Mouse (Mus musculus) embryonic facial prominence, embryonic 10.5 days (tissue): Measurements from ENCODE around the gene Zfp784. TPM values are rescaled to one million over a fixed set of nuclear protein-coding genes. Genes with fewer than 3 reads are reported as not detected.
A peak's percentile ranks its signal among the peaks of the same experiment; 100 is the strongest.
"Not testable (repeated sequence)": the region's sequence is repeated elsewhere in the genome, so short reads cannot be mapped to it uniquely, and the experiment has no call there.

Experiments
- DNase-seq: peaks from one replicate; pipeline ENCODE4 v3.0.0-alpha.2; 2017; ENCODE audit warnings: low spot score
- H3K27ac ChIP-seq: fragments of 300-500 bp; sonication (generic); replicated peaks from 2 replicates; pipeline ENCODE4 v1.5.1; 2016; ENCODE audit warnings: mild to moderate bottlenecking
- H3K27me3 ChIP-seq: fragments of 300-500 bp; sonication (generic); replicated peaks from 2 replicates; pipeline ENCODE4 v1.6.1; 2016; ENCODE audit warnings: low read depth, mild to moderate bottlenecking; ENCODE audit not compliant: poor library complexity, severe bottlenecking
- H3K36me3 ChIP-seq: fragments of 300-500 bp; sonication (generic); replicated peaks from 2 replicates; pipeline ENCODE4 v1.6.1; 2016; ENCODE audit warnings: mild to moderate bottlenecking, moderate library complexity
- H3K4me1 ChIP-seq: fragments of 300-500 bp; sonication (generic); 2 replicates; pipeline ENCODE4 v1.6.1; 2016
- H3K4me3 ChIP-seq: fragments of 300-500 bp; sonication (generic); 2 replicates; pipeline ENCODE4 v1.5.1; 2016; ENCODE audit warnings: mild to moderate bottlenecking, moderate library complexity
- H3K9me3 ChIP-seq: fragments of 300-500 bp; sonication (generic); 2 replicates; pipeline ENCODE4 v1.6.1; 2016; ENCODE audit warnings: mild to moderate bottlenecking
- WGBS: fragments of 180-500 bp; shearing (Covaris S2); methylation state at CpG from one replicate; pipeline ENCODE4 v1.1.7; 2016; 5-methylcytosine and 5-hydroxymethylcytosine counted together
- polyA plus RNA-seq: library from polyadenylated mRNA; unstranded; fragments of >200 nt; fragmentation: Nextera tagmentation; extraction: Ambion mirVana; gene quantifications from 2 replicates; pipeline ENCODE4 v1.2.1, GENCODE M21; 2016

The Zfp784 gene
- polyA plus RNA-seq, 1 experiment from 2014 or later = 2.7 TPM

GRCm38 (mm10) chr7:5033818-5034217 lies 4.4 kb downstream of the Zfp784 start, which contains the start of gene 4632433K11Rik:
4632433K11Rik (plus strand) TSS chr7:5034118.
- peaks cover 77% of the 10 kb centered on the region for H3K36me3 ChIP-seq
- H3K4me1 ChIP-seq = no peaks in the 10 kb centered on the region
- no peak for DNase-seq
- H3K27ac ChIP-seq = no peak within 1 kb of the TSS
- H3K9me3 ChIP-seq = peaks cover 57% of the 10 kb centered on the region
- 85% methylated on average over 3 of the region's 3 CpGs for WGBS
- no peak within 1 kb of the TSS for H3K4me3 ChIP-seq
- H3K27me3 ChIP-seq = no peaks in the 10 kb centered on the region; the same call in 1 of the 2 replicates

- Histone ChIP-seq H3K27me3 (no peaks in the 10 kb centered on the region; the same call in 1 of the 2 replicates), H3K4me1 (no peaks in the 10 kb centered on the region), H3K27ac (no peak overlapping the region), H3K9me3 (peaks cover 61% of the 10 kb centered on the region), H3K4me3 (peak overlapping the region; percentile 27; the same call in 1 of the 2 replicates), H3K36me3 (peaks cover 100% of the 10 kb centered on the region)
- 76% methylated on average over 46 of the region's 46 CpGs for WGBS
- no peak for DNase-seq
Observed at GRCm38 (mm10) chr7:5031496-5031895, 6.8 kb downstream of the Zfp784 start.

- WGBS = 83% methylated on average over 63 of the region's 63 CpGs
Observed at GRCm38 (mm10) chr7:5030554-5031275, 7.5 kb downstream of the Zfp784 start.

GRCm38 (mm10) chr7:5029946-5030345 lies 8.3 kb downstream of the Zfp784 start:
- Histone ChIP-seq H3K36me3 (peaks cover 100% of the 10 kb centered on the region), H3K9me3 (peaks cover 55% of the 10 kb centered on the region), H3K27me3 (no peaks in the 10 kb centered on the region; the same call in 1 of the 2 replicates), H3K27ac (no peak overlapping the region), H3K4me3 (peak overlapping the region; percentile 27), H3K4me1 (no peaks in the 10 kb centered on the region)
- 93% methylated on average over 21 of the region's 21 CpGs for WGBS
- no peak for DNase-seq

More at GRCm38 (mm10) chr7:5030554-5031275, 7.5 kb downstream of the Zfp784 start:
- Histone ChIP-seq H3K4me3 (peak overlapping the region; percentile 27), H3K9me3 (peaks cover 58% of the 10 kb centered on the region), H3K4me1 (no peaks in the 10 kb centered on the region), H3K27me3 (no peaks in the 10 kb centered on the region; the same call in 1 of the 2 replicates), H3K27ac (no peak overlapping the region), H3K36me3 (peaks cover 100% of the 10 kb centered on the region)
- no peak for DNase-seq

- Histone ChIP-seq H3K9me3 (peaks cover 53% of the 10 kb centered on the region), H3K4me1 (no peaks in the 10 kb centered on the region), H3K27ac (no peak overlapping the region), H3K27me3 (no peaks in the 10 kb centered on the region; the same call in 1 of the 2 replicates), H3K4me3 (peak overlapping the region; percentile 27), H3K36me3 (peaks cover 100% of the 10 kb centered on the region)
- WGBS = 95% methylated on average over 22 of the region's 22 CpGs
- DNase-seq = no peak
Observed at GRCm38 (mm10) chr7:5029543-5029942, 8.7 kb downstream of the Zfp784 start.

- DNase-seq = no peak
- peaks cover 24% of the 10 kb centered on the region for H3K4me1 ChIP-seq
- peak overlapping the region; percentile 98 for H3K27ac ChIP-seq
- peak overlapping the region; percentile 93 for H3K4me3 ChIP-seq
- peaks cover 62% of the 10 kb centered on the region for H3K36me3 ChIP-seq
- H3K9me3 ChIP-seq = peaks cover 8% of the 10 kb centered on the region; the same call in 1 of the 2 replicates
- 52% methylated on average over 5 of the region's 5 CpGs for WGBS
- H3K27me3 ChIP-seq = no peaks in the 10 kb centered on the region
Observed at GRCm38 (mm10) chr7:5021197-5021596, 17.0 kb downstream of the Zfp784 start.

- H3K36me3 ChIP-seq = peaks cover 57% of the 10 kb centered on the region
- WGBS = 0% methylated on average over 15 of the region's 15 CpGs
Observed at GRCm38 (mm10) chr7:5020685-5021084, 17.6 kb downstream of the Zfp784 start.

GRCm38 (mm10) chr7:5020000-5020681 lies 18.1 kb downstream of the Zfp784 start, which contains the start of the genes Zfp865 and Ccdc106:
Zfp865 (plus strand) TSS chr7:5020376.
Ccdc106 (plus strand) TSS chr7:5020553.
- H3K4me1 ChIP-seq = peaks cover 27% of the 10 kb centered on the region
- H3K27ac ChIP-seq = peak within 1 kb of the TSS; percentile 98
- WGBS = under 1% methylated on average over 49 of the region's 49 CpGs
- H3K27me3 ChIP-seq = no peaks in the 10 kb centered on the region
- peak within 1 kb of the TSS; percentile 93 for H3K4me3 ChIP-seq
- H3K36me3 ChIP-seq = peaks cover 52% of the 10 kb centered on the region
- peak; percentile 100 for DNase-seq
- H3K9me3 ChIP-seq = peaks cover 8% of the 10 kb centered on the region; the same call in 1 of the 2 replicates

More at GRCm38 (mm10) chr7:5020685-5021084, 17.6 kb downstream of the Zfp784 start:
- no peak for DNase-seq
- H3K27me3 ChIP-seq = no peaks in the 10 kb centered on the region
- peak overlapping the region; percentile 98 for H3K27ac ChIP-seq
- peaks cover 27% of the 10 kb centered on the region for H3K4me1 ChIP-seq
- H3K9me3 ChIP-seq = peaks cover 8% of the 10 kb centered on the region; the same call in 1 of the 2 replicates
- peak overlapping the region; percentile 93 for H3K4me3 ChIP-seq

- Histone ChIP-seq H3K4me1 (peaks cover 27% of the 10 kb centered on the region), H3K27ac (peak overlapping the region; percentile 98), H3K36me3 (peaks cover 46% of the 10 kb centered on the region), H3K4me3 (peak overlapping the region; percentile 93)
- 29% methylated on average over 8 of the region's 8 CpGs for WGBS
- not testable (repeated sequence) for DNase-seq, H3K27me3 ChIP-seq, H3K9me3 ChIP-seq
Observed at GRCm38 (mm10) chr7:5019576-5019975, 18.7 kb downstream of the Zfp784 start.

- 95% methylated on average over 21 of the region's 21 CpGs for WGBS
- no peak for DNase-seq
- Histone ChIP-seq H3K27me3 (no peaks in the 10 kb centered on the region), H3K36me3 (peaks cover 32% of the 10 kb centered on the region), H3K4me1 (peaks cover 33% of the 10 kb centered on the region), H3K27ac (no peak overlapping the region), H3K9me3 (peaks cover 7% of the 10 kb centered on the region; the same call in 1 of the 2 replicates), H3K4me3 (no peak overlapping the region; the same call in 1 of the 2 replicates)
Observed at GRCm38 (mm10) chr7:5017931-5018330, 20.3 kb downstream of the Zfp784 start.

GRCm38 (mm10) chr7:5017352-5017751 lies 20.9 kb downstream of the Zfp784 start:
- no peak for DNase-seq
- Histone ChIP-seq H3K4me3 (no peak overlapping the region), H3K27me3 (no peaks in the 10 kb centered on the region), H3K9me3 (peaks cover 7% of the 10 kb centered on the region; the same call in 1 of the 2 replicates), H3K36me3 (peaks cover 32% of the 10 kb centered on the region), H3K27ac (no peak overlapping the region), H3K4me1 (peaks cover 32% of the 10 kb centered on the region)
- 92% methylated on average over 16 of the region's 16 CpGs for WGBS

- peaks cover 32% of the 10 kb centered on the region for H3K36me3 ChIP-seq
- WGBS = 96% methylated on average over 2 of the region's 2 CpGs
- no peak for DNase-seq
- peaks cover 7% of the 10 kb centered on the region; the same call in 1 of the 2 replicates for H3K9me3 ChIP-seq
- no peaks in the 10 kb centered on the region for H3K27me3 ChIP-seq
- H3K27ac ChIP-seq = no peak overlapping the region
- peaks cover 28% of the 10 kb centered on the region for H3K4me1 ChIP-seq
- H3K4me3 ChIP-seq = no peak overlapping the region
Observed at GRCm38 (mm10) chr7:5016920-5017319, 21.3 kb downstream of the Zfp784 start.
